Mouse (Mus musculus): ENCODE measurements at regions not wholly inside any gene's neighbourhood (a gene's known extent, or its start where the extent isn't known, plus 50 kb on each side); places are given as distances from the start of the nearest gene placed in this dataset.
A peak's percentile ranks its signal among the peaks of the same experiment; 100 is the strongest.

- no peaks in the 10 kb centered on the region for H3K36me3 ChIP-seq (ENCODE audit: control insufficient read depth, insufficient read depth, low read length)
- H3K79me2 ChIP-seq (replicated peaks; ENCODE audit: control insufficient read depth, insufficient read depth, low read length) = no peaks in the 10 kb centered on the region
- no peak overlapping the region for H3K9ac ChIP-seq (ENCODE audit: low read depth, low read length)
- intact Hi-C loops (cut with DNase I) = no loop called here
- no peak for DNase-seq
- peaks cover 1% of the 10 kb centered on the region; the same call in 1 of the 2 replicates for H3K4me1 ChIP-seq (ENCODE audit: control insufficient read depth, insufficient read depth, low read length)
- WGBS = 77% methylated on average over 8 of the region's 8 CpGs
- no peak overlapping the region for H3K4me3 ChIP-seq
- no peak overlapping the region for H3K27ac ChIP-seq
- TF ChIP-seq EP300 (IDR thresholded peaks at IDR 0.05; ENCODE audit: insufficient read depth, low read depth, low read length) (no peak), POLR2A (IDR thresholded peaks at IDR 0.05; ENCODE audit: insufficient read depth, low read depth, low read length) (no peak), CTCF (IDR thresholded peaks at IDR 0.05) (no peak)
- H3K27me3 ChIP-seq (ENCODE audit: control insufficient read depth, insufficient read depth, low read length) = no peaks in the 10 kb centered on the region
Measured at GRCm38 (mm10) chr3:41351091-41351685, 204.3 kb upstream of the Jade1 start.

DNA sequence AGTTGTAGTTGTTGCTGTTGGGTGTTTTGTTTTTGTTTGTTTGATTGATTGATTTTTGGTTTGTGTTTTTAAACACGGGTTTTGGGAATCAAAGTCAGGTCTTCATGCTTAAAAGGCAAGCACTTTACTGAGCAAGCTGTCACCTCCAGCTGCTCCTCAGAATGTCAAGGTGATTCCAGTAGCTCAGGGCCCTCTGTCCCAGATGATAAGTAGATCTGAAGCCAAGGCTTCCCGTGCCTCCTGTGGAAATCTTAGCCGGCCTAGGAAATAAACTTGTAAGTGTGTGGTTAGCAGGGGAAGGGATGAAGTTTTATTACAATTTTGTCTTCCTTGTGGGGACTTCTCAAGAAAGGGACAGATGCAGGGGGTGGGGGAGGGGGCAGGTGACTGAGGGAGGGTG is 205.2 kb upstream of the Jade1 start:
- intact Hi-C loops (cut with DNase I) = no loop called here
- H3K4me1 ChIP-seq (ENCODE audit: control insufficient read depth, insufficient read depth, low read length) = peaks cover 1% of the 10 kb centered on the region; the same call in 1 of the 2 replicates
- H3K36me3 ChIP-seq (ENCODE audit: control insufficient read depth, insufficient read depth, low read length) = no peaks in the 10 kb centered on the region
- H3K79me2 ChIP-seq (replicated peaks; ENCODE audit: control insufficient read depth, insufficient read depth, low read length) = no peaks in the 10 kb centered on the region
- no peak overlapping the region for H3K27ac ChIP-seq
- no peak overlapping the region for H3K9ac ChIP-seq (ENCODE audit: low read depth, low read length)
- 75% methylated on average over 3 of the region's 3 CpGs for WGBS
- no peaks in the 10 kb centered on the region for H3K27me3 ChIP-seq (ENCODE audit: control insufficient read depth, insufficient read depth, low read length)
- no peak for DNase-seq
- TF ChIP-seq CTCF (IDR thresholded peaks at IDR 0.05) (no peak), EP300 (IDR thresholded peaks at IDR 0.05; ENCODE audit: insufficient read depth, low read depth, low read length) (no peak), POLR2A (IDR thresholded peaks at IDR 0.05; ENCODE audit: insufficient read depth, low read depth, low read length) (no peak)
- no peak overlapping the region for H3K4me3 ChIP-seq

GRCm38 (mm10) chr3:41348795-41349194 is 206.7 kb upstream of the Jade1 start:
- Histone ChIP-seq H3K36me3 (ENCODE audit: control insufficient read depth, insufficient read depth, low read length) (no peaks in the 10 kb centered on the region), H3K9ac (ENCODE audit: low read depth, low read length) (no peak overlapping the region), H3K27me3 (ENCODE audit: control insufficient read depth, insufficient read depth, low read length) (no peaks in the 10 kb centered on the region), H3K4me3 (no peak overlapping the region), H3K27ac (no peak overlapping the region), H3K4me1 (ENCODE audit: control insufficient read depth, insufficient read depth, low read length) (peaks cover 1% of the 10 kb centered on the region; the same call in 1 of the 2 replicates), H3K79me2 (replicated peaks; ENCODE audit: control insufficient read depth, insufficient read depth, low read length) (no peaks in the 10 kb centered on the region)
- DNase-seq = peak; percentile 58 to 67
- TF ChIP-seq CTCF (IDR thresholded peaks at IDR 0.05) (peak; percentile 72), EP300 (IDR thresholded peaks at IDR 0.05; ENCODE audit: insufficient read depth, low read depth, low read length) (no peak), POLR2A (IDR thresholded peaks at IDR 0.05; ENCODE audit: insufficient read depth, low read depth, low read length) (no peak)
- intact Hi-C loops (cut with DNase I) = loop anchor here (5.0 kb wide), 1 partner anchor 214 kb away; no protein-coding TSS in a partner anchor
- WGBS = 55% methylated on average over 1 of the region's 1 CpGs

DNA sequence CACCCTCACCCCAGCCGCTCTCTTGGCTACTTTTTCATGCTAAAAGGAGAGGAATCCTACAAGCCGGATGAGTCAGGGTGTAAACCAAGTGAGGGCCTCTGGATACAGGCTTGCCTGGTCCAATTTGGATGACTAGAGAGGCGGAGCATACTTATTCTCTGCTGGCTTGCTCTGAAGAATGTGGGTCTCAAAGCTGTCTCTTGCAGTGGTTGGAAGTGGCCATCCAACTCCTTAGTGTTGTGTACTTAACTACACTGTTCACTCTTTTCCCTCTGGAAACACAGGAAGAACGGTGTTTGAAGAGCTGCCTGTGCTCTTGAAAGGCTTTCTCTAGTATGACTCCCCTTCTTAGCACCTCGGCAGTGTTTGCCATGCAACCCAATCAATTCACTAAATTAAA is 208.7 kb upstream of the Jade1 start:
- no peak for DNase-seq
- WGBS = 79% methylated on average over 5 of the region's 5 CpGs
- intact Hi-C loops (cut with DNase I) = loop anchor here (5.0 kb wide), 1 partner anchor 215 kb away; no protein-coding TSS in a partner anchor
- no peaks in the 10 kb centered on the region for H3K36me3 ChIP-seq (ENCODE audit: control insufficient read depth, insufficient read depth, low read length)
- no peaks in the 10 kb centered on the region for H3K27me3 ChIP-seq (ENCODE audit: control insufficient read depth, insufficient read depth, low read length)
- no peaks in the 10 kb centered on the region for H3K4me1 ChIP-seq (ENCODE audit: control insufficient read depth, insufficient read depth, low read length)
- no peak overlapping the region for H3K9ac ChIP-seq (ENCODE audit: low read depth, low read length)
- no peak overlapping the region for H3K27ac ChIP-seq
- no peak overlapping the region for H3K4me3 ChIP-seq
- no peaks in the 10 kb centered on the region for H3K79me2 ChIP-seq (replicated peaks; ENCODE audit: control insufficient read depth, insufficient read depth, low read length)
- TF ChIP-seq POLR2A (IDR thresholded peaks at IDR 0.05; ENCODE audit: insufficient read depth, low read depth, low read length) (no peak), EP300 (IDR thresholded peaks at IDR 0.05; ENCODE audit: insufficient read depth, low read depth, low read length) (no peak), CTCF (IDR thresholded peaks at IDR 0.05) (no peak)

GRCm38 (mm10) chr3:41343431-41343830 is 212.1 kb upstream of the Jade1 start:
- 81% methylated on average over 2 of the region's 2 CpGs for WGBS
- no peak for DNase-seq
- Histone ChIP-seq H3K9ac (ENCODE audit: low read depth, low read length) (no peak overlapping the region), H3K4me1 (ENCODE audit: control insufficient read depth, insufficient read depth, low read length) (no peaks in the 10 kb centered on the region), H3K4me3 (no peak overlapping the region), H3K79me2 (replicated peaks; ENCODE audit: control insufficient read depth, insufficient read depth, low read length) (no peaks in the 10 kb centered on the region), H3K27ac (no peak overlapping the region), H3K27me3 (ENCODE audit: control insufficient read depth, insufficient read depth, low read length) (no peaks in the 10 kb centered on the region), H3K36me3 (ENCODE audit: control insufficient read depth, insufficient read depth, low read length) (no peaks in the 10 kb centered on the region)
- intact Hi-C loops (cut with DNase I) = no loop called here
- TF ChIP-seq EP300 (IDR thresholded peaks at IDR 0.05; ENCODE audit: insufficient read depth, low read depth, low read length) = no peak
- no peak for TF ChIP-seq CTCF (IDR thresholded peaks at IDR 0.05)
- no peak for TF ChIP-seq POLR2A (IDR thresholded peaks at IDR 0.05; ENCODE audit: insufficient read depth, low read depth, low read length)

GRCm38 (mm10) chr3:41332481-41332880 is 223.1 kb upstream of the Jade1 start:
- Histone ChIP-seq H3K9ac (ENCODE audit: low read depth, low read length) (no peak overlapping the region), H3K4me3 (no peak overlapping the region), H3K27ac (no peak overlapping the region), H3K4me1 (ENCODE audit: control insufficient read depth, insufficient read depth, low read length) (no peaks in the 10 kb centered on the region), H3K36me3 (ENCODE audit: control insufficient read depth, insufficient read depth, low read length) (no peaks in the 10 kb centered on the region), H3K79me2 (replicated peaks; ENCODE audit: control insufficient read depth, insufficient read depth, low read length) (no peaks in the 10 kb centered on the region), H3K27me3 (ENCODE audit: control insufficient read depth, insufficient read depth, low read length) (no peaks in the 10 kb centered on the region)
- no peak for DNase-seq
- TF ChIP-seq POLR2A (IDR thresholded peaks at IDR 0.05; ENCODE audit: insufficient read depth, low read depth, low read length) (no peak), EP300 (IDR thresholded peaks at IDR 0.05; ENCODE audit: insufficient read depth, low read depth, low read length) (no peak), CTCF (IDR thresholded peaks at IDR 0.05) (no peak)
- WGBS = 42% methylated on average over 7 of the region's 7 CpGs
- intact Hi-C loops (cut with DNase I) = no loop called here

All from heart, adult 2 months (tissue).